Mouse (Mus musculus) gastrocnemius, adult 18-20 months (tissue): ENCODE data around the gene Ap3m1. TPM values are rescaled to one million over a fixed set of nuclear protein-coding genes. Genes with fewer than 3 reads are reported as not detected.

Source experiments
- DNase-seq: peaks from one replicate; pipeline ENCODE4 v3.0.0; 2021; ENCODE audit warnings: low spot score
- total RNA-seq, 2 experiments: library from RNA; stranded (reverse); gene quantifications; 2 replicates each; pipeline ENCODE4 v1.2.3; 2021

Gene Ap3m1
- total RNA-seq, 2 experiments from 2014 or later, result 32.3 to 34.3 TPM

- no peak for DNase-seq
These were observed 22.4 kb upstream of the Ap3m1 start for GRCm38 (mm10) chr14:21074398-21075320.

DNA sequence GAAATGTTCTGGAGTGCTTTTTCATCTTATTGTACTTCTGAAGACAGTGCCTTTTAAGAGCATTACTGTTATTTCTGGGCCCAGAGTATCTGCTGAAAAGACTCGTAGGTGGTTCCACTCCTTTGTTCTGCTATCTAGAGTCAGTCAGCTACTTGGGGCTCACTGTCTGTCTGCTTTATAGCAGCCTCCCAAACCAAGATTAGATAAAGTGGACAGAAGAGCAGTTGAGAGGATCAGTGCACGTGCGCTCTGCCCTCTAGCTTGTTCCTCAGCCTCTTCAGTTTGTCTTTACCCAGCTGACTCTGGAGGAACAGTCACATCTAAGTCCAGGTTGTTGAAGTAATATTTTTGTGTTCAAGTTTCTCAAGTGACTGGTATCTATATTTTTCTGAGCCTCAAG, 21.7 kb upstream of the Ap3m1 start:
- DNase-seq, result no peak

- no peak for DNase-seq
These were observed 17.3 kb upstream of the Ap3m1 start for GRCm38 (mm10) chr14:21069594-21069993.

DNA sequence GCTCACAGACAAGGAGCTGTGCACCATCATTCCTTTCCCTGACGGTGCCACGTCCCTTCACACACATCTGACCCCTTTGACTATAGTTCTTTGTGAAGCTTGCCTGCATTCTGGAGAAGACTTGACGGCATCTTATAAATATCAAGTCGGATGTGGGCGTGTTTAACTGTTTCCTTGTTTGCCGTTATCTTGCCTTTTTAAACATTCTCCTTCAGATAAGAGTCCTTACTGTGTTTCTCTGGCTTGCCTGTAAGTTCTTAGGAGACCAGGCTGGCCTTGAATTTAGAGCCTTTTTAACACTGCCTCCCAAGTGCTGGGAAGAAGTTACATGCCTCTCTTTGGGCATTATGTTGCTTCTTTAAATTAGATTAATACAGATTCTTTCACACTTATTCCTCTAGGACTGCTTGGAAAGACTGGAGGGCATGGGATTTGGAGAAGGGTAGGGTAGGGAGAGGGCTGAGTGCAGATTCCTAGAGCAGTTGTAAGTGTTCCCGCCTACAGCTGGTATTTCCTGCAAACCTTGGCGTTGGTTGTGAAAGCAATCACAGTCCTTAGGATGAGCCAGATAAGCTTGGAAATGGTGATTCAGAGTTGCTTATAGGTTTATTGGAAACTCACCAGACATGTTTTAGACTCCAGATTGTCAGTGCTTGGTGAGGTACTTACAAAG, 13.3 kb upstream of the Ap3m1 start:
- DNase-seq, result no peak

GRCm38 (mm10) chr14:21064321-21064720, 12.0 kb upstream of the Ap3m1 start:
- no peak for DNase-seq

GRCm38 (mm10) chr14:21062766-21063513, 10.6 kb upstream of the Ap3m1 start:
- DNase-seq, result no peak

GRCm38 (mm10) chr14:21058972-21059371, 6.7 kb upstream of the Ap3m1 start:
- peak; percentile 34 for DNase-seq

DNA sequence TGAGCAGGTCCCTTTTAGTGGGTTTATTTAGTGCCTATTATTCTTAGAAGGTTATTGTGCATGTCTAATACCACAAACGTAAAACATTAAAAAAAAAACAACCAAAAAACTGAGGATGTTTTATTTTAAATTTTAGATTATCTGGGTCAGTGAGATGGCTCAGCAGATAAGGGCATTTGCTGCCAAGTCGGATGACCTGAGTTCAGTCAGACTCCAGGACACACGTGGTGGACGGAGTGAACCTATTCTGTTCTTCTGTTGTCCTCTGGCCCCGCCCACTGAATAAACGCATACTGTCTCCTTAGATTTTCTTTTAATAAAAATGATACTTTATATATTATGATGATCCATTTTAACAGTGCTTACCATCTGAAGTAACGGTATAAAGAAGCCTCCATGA, 1.3 kb upstream of the Ap3m1 start:
- no peak for DNase-seq

DNA sequence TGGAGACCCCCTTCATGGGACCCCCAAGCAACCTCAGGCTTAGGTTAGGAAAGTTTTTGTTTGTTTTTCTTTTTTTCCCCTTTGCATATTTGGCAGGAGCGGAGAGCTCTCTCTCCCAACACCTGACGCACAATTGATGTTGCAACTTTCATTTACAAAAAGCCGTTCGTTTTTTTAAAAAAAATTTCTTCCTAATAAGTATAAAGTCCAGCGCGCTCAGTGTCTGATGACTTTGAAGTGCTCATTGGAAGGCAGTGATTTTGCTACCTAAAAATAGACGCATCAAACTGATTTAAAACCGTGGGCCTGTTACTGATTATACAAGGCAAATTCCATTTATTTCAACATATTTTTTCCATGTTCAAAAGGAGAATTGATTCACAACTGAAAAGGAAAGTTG, 843 bp upstream of the Ap3m1 start:
- no peak for DNase-seq

GRCm38 (mm10) chr14:21052781-21053130, 448 bp upstream of the Ap3m1 start:
- peak; percentile 70 for DNase-seq

GRCm38 (mm10) chr14:21051380-21052111, 762 bp downstream of the Ap3m1 start:
- DNase-seq, result no peak

DNA sequence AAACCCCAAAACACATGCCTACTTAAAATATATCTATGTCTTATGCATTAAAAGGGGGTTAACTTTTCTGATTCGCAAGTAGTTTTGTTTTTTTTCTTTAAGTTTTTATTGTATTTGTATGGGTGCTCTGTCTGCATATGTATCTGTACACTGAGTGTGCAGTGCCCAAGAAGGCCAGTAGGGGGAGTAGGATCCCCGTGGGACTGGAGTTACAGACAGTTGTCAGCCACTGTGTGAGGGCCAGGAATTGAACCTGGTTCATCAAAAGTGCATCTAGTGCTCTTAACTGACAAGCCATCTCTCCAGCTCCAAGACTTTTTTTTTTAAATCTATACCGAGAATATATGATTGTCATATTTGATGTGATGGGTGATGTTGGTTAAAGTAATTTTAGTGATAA, 1.6 kb downstream of the Ap3m1 start:
- DNase-seq, result no peak

- peak; percentile 39 for DNase-seq
These were observed 3.4 kb downstream of the Ap3m1 start for GRCm38 (mm10) chr14:21048879-21049278.

GRCm38 (mm10) chr14:21047840-21048239, 4.5 kb downstream of the Ap3m1 start:
- DNase-seq, result no peak

DNA sequence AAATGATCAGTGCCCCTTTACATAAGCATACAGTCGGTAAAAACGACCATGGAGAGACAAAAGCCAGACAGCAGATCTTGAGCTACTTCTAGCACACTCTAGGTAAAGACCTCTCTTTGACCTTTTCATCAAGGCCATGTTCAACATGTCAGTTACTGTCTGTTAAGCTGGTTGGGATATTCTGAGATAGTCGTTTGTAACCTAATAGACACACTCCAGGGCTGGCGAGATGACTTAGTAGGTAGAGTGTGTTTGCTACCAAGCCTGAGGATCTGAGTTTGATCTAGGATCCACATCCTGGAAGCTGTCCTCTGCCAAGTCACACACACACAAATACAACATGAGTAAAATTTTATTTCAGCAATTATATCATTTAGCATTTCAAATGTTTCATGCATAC, 12.7 kb downstream of the Ap3m1 start:
- no peak for DNase-seq

DNA sequence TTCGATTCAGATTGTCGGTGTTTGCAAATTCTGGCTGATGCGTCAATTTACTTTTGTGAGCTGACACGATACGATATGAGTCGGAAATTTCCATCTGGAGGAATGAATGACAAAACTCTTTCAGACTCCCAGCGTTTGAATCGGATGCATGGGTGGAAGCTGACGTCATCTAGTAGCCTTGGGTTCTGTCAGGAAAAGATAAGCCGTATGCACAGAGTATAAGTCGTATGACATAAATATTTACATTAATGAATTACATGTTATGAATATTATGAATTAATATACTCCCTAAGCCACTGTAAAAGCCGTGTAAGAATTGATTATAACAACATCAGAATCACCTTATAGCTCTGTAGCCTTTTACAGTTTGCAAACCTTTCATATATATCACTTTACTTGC, 13.2 kb downstream of the Ap3m1 start:
- no peak for DNase-seq

GRCm38 (mm10) chr14:21034791-21035190, 17.5 kb downstream of the Ap3m1 start:
- no peak for DNase-seq

- no peak for DNase-seq
These were observed 18.0 kb downstream of the Ap3m1 start for GRCm38 (mm10) chr14:21034271-21034670.

DNA sequence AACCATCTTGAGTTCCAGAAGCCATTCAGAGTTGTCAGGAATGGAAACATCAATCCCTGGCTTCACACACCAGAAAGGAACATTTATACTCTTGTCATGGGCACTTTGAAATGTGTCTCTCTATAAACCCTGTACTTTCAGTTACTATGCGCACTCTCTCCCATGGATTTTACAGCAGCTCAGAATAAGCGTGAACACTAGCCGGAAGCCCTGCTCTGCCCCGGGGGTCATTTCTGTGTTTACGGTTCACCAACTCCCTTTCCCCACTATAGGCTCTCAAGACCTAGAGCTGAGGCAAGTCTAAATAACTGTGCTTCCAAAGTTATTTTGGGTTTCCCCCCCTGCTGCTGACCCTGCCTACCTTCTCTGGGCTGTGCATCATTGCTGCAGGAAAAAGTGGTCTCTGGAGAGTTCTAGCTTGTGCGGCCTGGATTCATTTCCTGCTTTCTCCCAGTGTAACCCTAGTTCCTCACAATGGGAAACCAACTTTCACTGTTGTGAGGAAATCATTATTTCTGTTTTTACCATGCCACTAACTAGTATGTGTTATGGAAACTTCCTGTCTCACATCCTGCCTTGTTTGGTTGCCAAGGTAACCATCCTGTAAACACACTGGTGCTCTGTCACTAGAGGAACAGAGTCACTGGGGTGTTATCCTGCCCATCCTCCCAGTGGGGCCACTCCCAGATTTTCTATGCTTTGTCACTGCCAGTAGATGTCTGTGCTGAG, 20.4 kb downstream of the Ap3m1 start:
- DNase-seq, result peak; percentile 65

- DNase-seq, result no peak
These were observed 23.2 kb downstream of the Ap3m1 start for GRCm38 (mm10) chr14:21029025-21029659.
